Mouse (Mus musculus): ENCODE measurements around the gene Actn2. TPM values are rescaled to one million over a fixed set of nuclear protein-coding genes. Genes with fewer than 3 reads are reported as not detected.

Actn2 gene
- total RNA-seq, 2 experiments from 2014 or later = 15.2 to 19.4 TPM

- intact Hi-C loops (cut with DNase I) = loop anchor here (10.0 kb wide), 1 partner anchor 502 kb away; no protein-coding TSS in a partner anchor
- DNase-seq (ENCODE audit: low spot score in 2 of 2) = no peak
Measured at GRCm38 (mm10) chr13:12267097-12267496, 73.5 kb downstream of the Actn2 start.

GRCm38 (mm10) chr13:12263996-12264395 is 76.6 kb downstream of the Actn2 start:
- intact Hi-C loops (cut with DNase I) = loop anchor here (10.0 kb wide), 1 partner anchor 499 kb away; no protein-coding TSS in a partner anchor

GRCm38 (mm10) chr13:12261505-12261904 is 79.1 kb downstream of the Actn2 start:
- no peak for DNase-seq (ENCODE audit: low spot score in 2 of 2)
- intact Hi-C loops (cut with DNase I) = loop anchor here (10.0 kb wide), 1 partner anchor 497 kb away; no protein-coding TSS in a partner anchor

More at GRCm38 (mm10) chr13:12263996-12264395, 76.6 kb downstream of the Actn2 start:
- DNase-seq (ENCODE audit: low spot score in 2 of 2) = no peak

- peak; percentile 93 to 94 for DNase-seq (ENCODE audit: low spot score in 2 of 2)
- intact Hi-C loops (cut with DNase I) = no loop called here
Measured at GRCm38 (mm10) chr13:12257391-12258380, 82.9 kb downstream of the Actn2 start, which contains the start of gene Mtr. TSS of gene Mtr (minus strand) at chr13:12258113.

GRCm38 (mm10) chr13:12256871-12257390 is 83.6 kb downstream of the Actn2 start:
- intact Hi-C loops (cut with DNase I) = no loop called here
- no peak for DNase-seq (ENCODE audit: low spot score in 2 of 2)

GRCm38 (mm10) chr13:12255911-12256705 is 84.5 kb downstream of the Actn2 start:
- DNase-seq (ENCODE audit: low spot score in 2 of 2) = no peak
- intact Hi-C loops (cut with DNase I) = no loop called here

GRCm38 (mm10) chr13:12250496-12250895 is 90.1 kb downstream of the Actn2 start:
- DNase-seq (ENCODE audit: low spot score in 2 of 2) = no peak
- intact Hi-C loops (cut with DNase I) = no loop called here

GRCm38 (mm10) chr13:12249195-12249898 is 91.2 kb downstream of the Actn2 start:
- intact Hi-C loops (cut with DNase I) = no loop called here
- no peak for DNase-seq (ENCODE audit: low spot score in 2 of 2)

- intact Hi-C loops (cut with DNase I) = no loop called here
- no peak for DNase-seq (ENCODE audit: low spot score in 2 of 2)
Measured at GRCm38 (mm10) chr13:12245938-12246337, 94.6 kb downstream of the Actn2 start.

- no peak for DNase-seq (ENCODE audit: low spot score in 2 of 2)
- intact Hi-C loops (cut with DNase I) = no loop called here
Measured at GRCm38 (mm10) chr13:12243991-12244390, 96.6 kb downstream of the Actn2 start.

GRCm38 (mm10) chr13:12232141-12232540 is 108.4 kb downstream of the Actn2 start:
- no peak for DNase-seq (ENCODE audit: low spot score in 2 of 2)
- intact Hi-C loops (cut with DNase I) = no loop called here

- intact Hi-C loops (cut with DNase I) = no loop called here
- DNase-seq (ENCODE audit: low spot score in 2 of 2) = no peak
Measured at GRCm38 (mm10) chr13:12228248-12228647, 112.3 kb downstream of the Actn2 start.

GRCm38 (mm10) chr13:12227606-12228005 is 113.0 kb downstream of the Actn2 start:
- no peak for DNase-seq (ENCODE audit: low spot score in 2 of 2)
- intact Hi-C loops (cut with DNase I) = no loop called here

Other genes starting within 250 kb of the Actn2 start
- 100 to 1,000 TPM; 158 to 215 TPM for gene Ryr2, start 233.8 kb downstream of the Actn2 start, total RNA-seq (2021)
- gene Mtr, start 82.6 kb downstream of the Actn2 start, total RNA-seq (2021) = 10 to 100 TPM; 13.5 to 18.8 TPM
- 10 to 100 TPM; 24.1 to 31.6 TPM for gene Heatr1, start 54.3 kb upstream of the Actn2 start, total RNA-seq (2021)
- gene Lgals8, start 124.2 kb upstream of the Actn2 start, total RNA-seq (2021) = 10 to 100 TPM; 28.7 to 31.0 TPM
- under 1 TPM; 0.09 to 0.10 TPM for gene Edaradd, start 179.7 kb upstream of the Actn2 start, total RNA-seq (2021)
- 10 to 100 TPM; 13.6 to 16.2 TPM for gene Ero1lb, start 225.1 kb upstream of the Actn2 start, total RNA-seq (2021)

Measured in left cerebral cortex, postnatal 36 days (tissue).